Mouse (Mus musculus): ENCODE measurements around the gene Zfp592.

The Zfp592 gene

GRCm38 (mm10) chr7:80993834-80994662 is 567 bp downstream of the Zfp592 start:
- DNase-seq (ENCODE audit: low spot score), result peak; percentile 43

GRCm38 (mm10) chr7:80994663-80995005 is 1.2 kb downstream of the Zfp592 start:
- DNase-seq (ENCODE audit: low spot score), result no peak

- no peak for DNase-seq (ENCODE audit: low spot score)
Measured at GRCm38 (mm10) chr7:80995266-80996146, 2.0 kb downstream of the Zfp592 start.

- DNase-seq (ENCODE audit: low spot score), result peak; percentile 41
Measured at GRCm38 (mm10) chr7:80997776-80998175, 4.3 kb downstream of the Zfp592 start.

- no peak for DNase-seq (ENCODE audit: low spot score)
Measured at GRCm38 (mm10) chr7:80999536-80999935, 6.1 kb downstream of the Zfp592 start.

GRCm38 (mm10) chr7:81001844-81002243 is 8.4 kb downstream of the Zfp592 start:
- no peak for DNase-seq (ENCODE audit: low spot score)

GRCm38 (mm10) chr7:81004556-81005079 is 11.1 kb downstream of the Zfp592 start:
- DNase-seq (ENCODE audit: low spot score), result no peak

GRCm38 (mm10) chr7:81005969-81006368 is 12.5 kb downstream of the Zfp592 start:
- no peak for DNase-seq (ENCODE audit: low spot score)

GRCm38 (mm10) chr7:81008285-81008684 is 14.8 kb downstream of the Zfp592 start:
- DNase-seq (ENCODE audit: low spot score), result no peak

- no peak for DNase-seq (ENCODE audit: low spot score)
Measured at GRCm38 (mm10) chr7:81011576-81011975, 18.1 kb downstream of the Zfp592 start.

GRCm38 (mm10) chr7:81020307-81020706 is 26.8 kb downstream of the Zfp592 start:
- DNase-seq (ENCODE audit: low spot score), result no peak

- no peak for DNase-seq (ENCODE audit: low spot score)
Measured at GRCm38 (mm10) chr7:81022731-81023130, 29.2 kb downstream of the Zfp592 start.

GRCm38 (mm10) chr7:81024118-81024517 is 30.6 kb downstream of the Zfp592 start:
- no peak for DNase-seq (ENCODE audit: low spot score)

- DNase-seq (ENCODE audit: low spot score), result no peak
Measured at GRCm38 (mm10) chr7:81024651-81025050, 31.2 kb downstream of the Zfp592 start.

GRCm38 (mm10) chr7:81025751-81026150 is 32.3 kb downstream of the Zfp592 start:
- no peak for DNase-seq (ENCODE audit: low spot score)

GRCm38 (mm10) chr7:81039711-81040110 is 46.2 kb downstream of the Zfp592 start:
- no peak for DNase-seq (ENCODE audit: low spot score)

- no peak for DNase-seq (ENCODE audit: low spot score)
Measured at GRCm38 (mm10) chr7:81043023-81043620, 49.6 kb downstream of the Zfp592 start.

GRCm38 (mm10) chr7:81047847-81048246 is 54.4 kb downstream of the Zfp592 start:
- DNase-seq (ENCODE audit: low spot score), result no peak

- DNase-seq (ENCODE audit: low spot score), result no peak
Measured at GRCm38 (mm10) chr7:81048513-81048912, 55.0 kb downstream of the Zfp592 start.

- DNase-seq (ENCODE audit: low spot score), result no peak
Measured at GRCm38 (mm10) chr7:81049966-81050365, 56.5 kb downstream of the Zfp592 start.

- no peak for DNase-seq (ENCODE audit: low spot score)
Measured at GRCm38 (mm10) chr7:81055709-81056370, 62.4 kb downstream of the Zfp592 start.

GRCm38 (mm10) chr7:81057471-81057870 is 64.0 kb downstream of the Zfp592 start, which contains the start of gene Alpk3:
TSS of gene Alpk3 (plus strand) at chr7:81057600.
- DNase-seq (ENCODE audit: low spot score), result no peak

Measured in lung, postnatal 25 days (tissue).